Mouse (Mus musculus) embryonic facial prominence, embryonic 11.5 days (tissue): ENCODE data around the gene Shkbp1. TPM values are rescaled to one million over a fixed set of nuclear protein-coding genes. Genes with fewer than 3 reads are reported as not detected.
A peak's percentile ranks its signal among the peaks of the same experiment; 100 is the strongest.

Source experiments
- ATAC-seq: fragments of 200-750 bp; cut with Nextera tagmentation; replicated peaks from 2 replicates; pipeline ENCODE4 v1.8.0; 2017; ENCODE audit warnings: low read depth; ENCODE audit not compliant: insufficient number of reproducible peaks, low FRiP score, low TSS enrichment
- DNase-seq: peaks from one replicate; pipeline ENCODE4 v3.0.0-alpha.2; 2015; ENCODE audit warnings: low spot score
- H3K27ac ChIP-seq: fragments of 300-500 bp; sonication (generic); replicated peaks from 2 replicates; pipeline ENCODE4 v1.5.1; 2014; ENCODE audit warnings: mild to moderate bottlenecking, low read depth, low read length, control low read depth
- H3K27me3 ChIP-seq: fragments of 300-500 bp; sonication (generic); 2 replicates; pipeline ENCODE4 v1.6.1; 2014; ENCODE audit warnings: mild to moderate bottlenecking, low read length, moderate library complexity, mixed read lengths; ENCODE audit not compliant: control insufficient read depth, insufficient read depth
- H3K36me3 ChIP-seq: fragments of 300-500 bp; sonication (generic); replicated peaks from 2 replicates; pipeline ENCODE4 v1.6.1; 2014; ENCODE audit warnings: low read depth, mild to moderate bottlenecking, low read length, moderate library complexity, mixed read lengths; ENCODE audit not compliant: control insufficient read depth, insufficient read depth
- H3K4me1 ChIP-seq: fragments of 300-500 bp; sonication (generic); 2 replicates; pipeline ENCODE4 v1.6.1; 2014; ENCODE audit warnings: low read length, mixed read lengths; ENCODE audit not compliant: control insufficient read depth, insufficient read depth
- H3K4me2 ChIP-seq: fragments of 300-500 bp; sonication (generic); 2 replicates; pipeline ENCODE4 v1.6.1; 2014; ENCODE audit warnings: low read depth, mild to moderate bottlenecking, control low read depth, low read length, moderate library complexity
- H3K4me3 ChIP-seq: fragments of 300-500 bp; sonication (generic); 2 replicates; pipeline ENCODE4 v1.5.1; 2014; ENCODE audit warnings: low read depth, low read length, control low read depth
- H3K9ac ChIP-seq: fragments of 300-500 bp; sonication (generic); replicated peaks from 2 replicates; pipeline ENCODE4 v1.6.1; 2014; ENCODE audit warnings: mild to moderate bottlenecking, control low read depth, low read length
- H3K9me3 ChIP-seq: fragments of 300-500 bp; sonication (generic); replicated peaks from 2 replicates; pipeline ENCODE4 v1.6.1; 2016; ENCODE audit warnings: mild to moderate bottlenecking, low read length, inconsistent platforms, mixed read lengths; ENCODE audit not compliant: control insufficient read depth
- WGBS: fragments of 180-500 bp; shearing (Covaris S2); extraction: QIAGEN DNeasy Blood & Tissue Kit; methylation state at CpG from one replicate; pipeline ENCODE4 v1.1.7; 2014; 5-methylcytosine and 5-hydroxymethylcytosine counted together
- polyA plus RNA-seq: library from polyadenylated mRNA; unstranded; fragments of >200 nt; fragmentation: Nextera tagmentation; extraction: Ambion mirVana; gene quantifications from 2 replicates; pipeline ENCODE4 v1.2.1, GENCODE M21; 2014

Shkbp1 gene
- polyA plus RNA-seq, 1 experiment from 2014 or later: 50.2 TPM

DNA sequence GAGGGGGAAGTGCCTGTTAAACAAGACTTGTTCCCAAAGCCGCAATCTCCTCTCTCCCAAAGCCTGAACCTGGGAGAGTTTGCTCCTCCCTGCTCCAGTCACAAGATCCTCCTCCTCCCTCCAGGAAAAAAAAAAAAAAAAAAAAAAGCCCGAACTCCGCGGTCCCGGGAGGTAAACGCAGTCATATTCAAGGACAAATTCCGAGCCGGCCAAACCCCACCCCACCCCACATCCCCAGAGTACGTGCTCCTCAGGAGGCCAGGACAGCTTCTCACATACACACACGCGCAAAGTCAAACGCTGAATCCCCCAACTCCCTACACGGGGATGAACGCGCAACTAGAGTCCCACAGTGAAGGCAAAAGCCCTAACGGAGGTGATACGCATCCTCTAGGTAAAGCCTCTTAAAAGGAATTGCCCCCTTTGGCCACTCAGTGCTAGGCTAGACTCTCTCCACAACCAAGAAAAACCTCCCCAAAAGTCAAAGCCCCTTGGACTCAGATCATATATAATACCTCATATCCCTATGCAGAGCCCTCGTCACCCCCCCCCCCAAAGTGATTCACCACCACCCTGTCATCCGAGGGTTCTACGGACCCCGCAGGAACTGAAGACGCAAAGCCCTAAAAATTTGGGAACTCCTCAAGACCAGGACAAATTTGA lies 39.8 kb upstream of the Shkbp1 start:
- peak overlapping the region; percentile 48 for H3K4me3 ChIP-seq
- DNase-seq (no peak), ATAC-seq (0 out of 2 replicates have a peak, but pooled peaks have one; percentile 24)
- H3K27ac ChIP-seq: no peak overlapping the region
- H3K36me3 ChIP-seq: no peaks in the 10 kb centered on the region
- no peak overlapping the region for H3K4me2 ChIP-seq
- no peaks in the 10 kb centered on the region; the same call in 1 of the 2 replicates for H3K4me1 ChIP-seq
- H3K27me3 ChIP-seq: peaks cover 55% of the 10 kb centered on the region
- WGBS: 3% methylated on average over 22 of the region's 22 CpGs
- H3K9ac ChIP-seq: no peak overlapping the region
- no peaks in the 10 kb centered on the region for H3K9me3 ChIP-seq

DNA sequence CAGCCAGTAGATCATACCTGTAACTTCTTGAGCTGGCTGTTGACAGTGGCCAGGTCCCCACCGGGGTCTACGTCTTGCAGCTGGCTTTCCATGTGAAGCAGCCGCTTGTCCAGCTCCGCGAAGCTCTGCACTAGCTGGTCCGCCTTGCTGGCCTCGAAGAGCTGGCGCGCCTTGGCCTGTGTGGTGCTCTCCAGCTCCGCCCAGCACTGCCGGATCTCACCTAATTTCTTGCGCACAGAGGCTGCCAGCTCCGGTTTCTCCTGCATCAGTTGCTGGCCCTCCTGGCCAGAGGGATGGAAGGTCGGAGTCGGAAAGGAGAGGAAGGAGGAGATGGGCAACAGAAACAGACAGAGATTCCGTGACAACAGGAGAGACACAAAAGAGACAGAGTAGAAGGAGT lies 35.6 kb upstream of the Shkbp1 start:
- H3K9ac ChIP-seq: no peak overlapping the region
- ATAC-seq (no peak), DNase-seq (no peak)
- no peaks in the 10 kb centered on the region; the same call in 1 of the 2 replicates for H3K4me1 ChIP-seq
- H3K9me3 ChIP-seq: no peaks in the 10 kb centered on the region
- H3K27me3 ChIP-seq: peaks cover 33% of the 10 kb centered on the region
- no peak overlapping the region for H3K27ac ChIP-seq
- no peaks in the 10 kb centered on the region for H3K36me3 ChIP-seq
- 33% methylated on average over 16 of the region's 16 CpGs for WGBS
- H3K4me2 ChIP-seq: no peak overlapping the region
- no peak overlapping the region for H3K4me3 ChIP-seq

DNA sequence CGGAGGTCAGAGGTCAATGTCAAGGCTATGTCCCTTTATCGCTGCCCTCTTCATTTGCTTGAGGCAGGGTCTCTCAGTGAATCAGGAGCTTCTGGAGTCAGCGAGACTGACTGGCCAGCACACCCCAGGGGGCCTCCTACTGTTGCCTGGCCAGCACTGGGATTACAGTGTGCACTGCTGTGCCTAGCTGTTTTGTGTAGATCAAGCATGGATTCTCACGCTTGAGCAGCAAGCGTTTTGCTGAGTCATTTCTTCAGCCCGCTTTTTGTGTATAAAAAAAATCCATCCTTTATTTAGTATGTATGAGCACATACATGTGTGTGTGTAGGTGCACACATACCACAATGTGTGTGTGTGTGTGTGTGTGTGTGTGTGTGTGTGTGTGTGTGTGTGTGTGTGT lies 33.4 kb upstream of the Shkbp1 start:
- ATAC-seq (no peak), DNase-seq (no peak)
- Histone ChIP-seq H3K9ac (no peak overlapping the region), H3K27me3 (peaks cover 13% of the 10 kb centered on the region), H3K9me3 (no peaks in the 10 kb centered on the region), H3K27ac (no peak overlapping the region), H3K4me3 (no peak overlapping the region), H3K4me2 (no peak overlapping the region), H3K36me3 (no peaks in the 10 kb centered on the region), H3K4me1 (no peaks in the 10 kb centered on the region)
- WGBS: 68% methylated on average over 6 of the region's 6 CpGs

DNA sequence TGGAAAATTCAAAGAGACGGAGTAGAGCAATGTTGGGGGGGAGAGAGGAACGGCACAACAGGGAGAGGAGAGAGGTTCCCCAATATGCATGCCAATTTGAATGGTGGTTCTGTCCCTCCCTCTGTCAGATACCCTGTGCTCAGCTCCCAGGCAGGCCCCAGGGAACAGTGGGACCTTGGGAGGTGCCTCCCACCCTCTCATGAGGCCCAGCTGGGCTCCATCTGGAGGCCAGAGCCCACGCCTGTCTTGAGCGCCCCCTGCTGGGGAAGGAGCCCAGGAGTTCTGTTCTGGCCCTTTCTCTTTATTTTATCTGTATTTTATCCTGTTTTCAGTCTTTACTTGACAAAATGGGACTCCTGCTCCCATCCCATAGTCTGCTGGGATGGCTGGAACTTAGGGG lies 28.9 kb upstream of the Shkbp1 start:
- WGBS: 41% methylated on average over 4 of the region's 4 CpGs
- no peak overlapping the region for H3K27ac ChIP-seq
- no peaks in the 10 kb centered on the region for H3K36me3 ChIP-seq
- H3K9ac ChIP-seq: no peak overlapping the region
- H3K27me3 ChIP-seq: no peaks in the 10 kb centered on the region
- no peak for ATAC-seq
- DNase-seq: peak; percentile 76
- H3K4me3 ChIP-seq: no peak overlapping the region
- no peaks in the 10 kb centered on the region for H3K9me3 ChIP-seq
- no peaks in the 10 kb centered on the region for H3K4me1 ChIP-seq
- no peak overlapping the region for H3K4me2 ChIP-seq

DNA sequence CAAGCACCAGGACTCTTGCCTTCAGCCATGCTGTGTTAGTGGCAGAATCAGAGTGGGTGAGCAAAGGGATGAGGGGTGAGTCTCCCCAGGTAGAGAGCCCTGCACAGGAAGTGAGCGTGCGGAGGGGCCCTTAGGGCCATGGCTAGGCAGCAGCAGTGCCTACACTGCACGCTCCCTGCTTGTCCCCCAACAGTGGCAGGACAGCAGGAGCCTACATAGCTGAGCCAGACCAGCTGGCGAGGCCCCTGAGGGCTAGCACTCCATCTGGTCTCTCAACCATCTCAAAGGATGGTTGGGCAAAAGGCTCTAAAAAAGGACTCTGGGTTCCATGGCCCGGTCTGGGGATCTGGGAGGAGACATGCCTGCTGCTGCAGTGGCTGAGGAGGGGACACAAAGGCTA lies 28.3 kb upstream of the Shkbp1 start:
- ATAC-seq: no peak
- Histone ChIP-seq H3K9me3 (no peaks in the 10 kb centered on the region), H3K9ac (no peak overlapping the region), H3K27ac (no peak overlapping the region), H3K27me3 (no peaks in the 10 kb centered on the region), H3K4me3 (no peak overlapping the region), H3K4me2 (no peak overlapping the region), H3K4me1 (no peaks in the 10 kb centered on the region), H3K36me3 (no peaks in the 10 kb centered on the region)
- 71% methylated on average over 5 of the region's 5 CpGs for WGBS
- no peak for DNase-seq

DNA sequence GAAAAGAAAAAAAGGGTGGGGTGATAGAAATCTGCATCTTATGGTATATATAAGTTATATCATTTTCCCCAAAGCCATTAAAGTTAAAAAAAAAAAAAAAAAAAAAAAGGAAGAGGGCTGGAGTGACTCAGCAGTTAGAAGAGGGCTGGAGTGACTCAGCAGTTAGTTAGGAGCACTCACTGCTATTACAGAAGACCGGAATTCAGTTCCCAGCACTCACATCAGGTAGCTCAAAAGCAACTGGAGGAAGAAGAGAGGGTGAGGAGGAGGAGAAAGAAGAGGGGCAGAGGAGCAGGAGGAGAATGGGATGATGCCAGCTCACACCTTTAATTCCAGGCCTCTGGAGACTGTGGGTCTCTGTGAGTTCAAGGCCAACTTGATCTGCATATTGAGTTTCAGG lies 27.4 kb upstream of the Shkbp1 start:
- Histone ChIP-seq H3K9ac (no peak overlapping the region), H3K27me3 (no peaks in the 10 kb centered on the region), H3K27ac (no peak overlapping the region), H3K4me2 (no peak overlapping the region), H3K9me3 (no peaks in the 10 kb centered on the region), H3K4me1 (no peaks in the 10 kb centered on the region), H3K36me3 (no peaks in the 10 kb centered on the region), H3K4me3 (no peak overlapping the region)
- DNase-seq (no peak), ATAC-seq (no peak)
- 83% methylated on average over 1 of the region's 1 CpGs for WGBS

DNA sequence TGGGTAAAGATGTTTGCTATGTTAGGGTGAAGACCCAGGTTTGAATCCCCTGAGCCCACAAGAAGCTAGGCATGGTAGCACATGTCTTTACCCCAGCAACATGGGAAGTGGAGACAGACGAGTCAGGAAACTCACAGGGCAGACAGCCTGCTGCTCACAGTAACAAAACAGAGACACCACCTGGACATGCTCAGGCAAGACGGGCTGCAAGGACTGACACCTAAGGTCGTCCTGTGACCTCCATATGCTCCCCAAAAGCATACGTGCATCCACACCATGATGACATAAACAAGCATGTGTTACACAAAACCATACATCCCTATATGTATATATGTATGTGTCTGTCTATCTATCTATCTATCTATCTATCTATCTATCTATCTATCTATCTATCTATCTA lies 25.7 kb upstream of the Shkbp1 start:
- Histone ChIP-seq H3K36me3 (no peaks in the 10 kb centered on the region), H3K4me1 (no peaks in the 10 kb centered on the region), H3K27me3 (peaks cover 2% of the 10 kb centered on the region; the same call in 1 of the 2 replicates), H3K9ac (no peak overlapping the region), H3K4me3 (no peak overlapping the region), H3K27ac (no peak overlapping the region), H3K9me3 (no peaks in the 10 kb centered on the region), H3K4me2 (no peak overlapping the region)
- 55% methylated on average over 4 of the region's 4 CpGs for WGBS
- DNase-seq (no peak), ATAC-seq (no peak)

DNA sequence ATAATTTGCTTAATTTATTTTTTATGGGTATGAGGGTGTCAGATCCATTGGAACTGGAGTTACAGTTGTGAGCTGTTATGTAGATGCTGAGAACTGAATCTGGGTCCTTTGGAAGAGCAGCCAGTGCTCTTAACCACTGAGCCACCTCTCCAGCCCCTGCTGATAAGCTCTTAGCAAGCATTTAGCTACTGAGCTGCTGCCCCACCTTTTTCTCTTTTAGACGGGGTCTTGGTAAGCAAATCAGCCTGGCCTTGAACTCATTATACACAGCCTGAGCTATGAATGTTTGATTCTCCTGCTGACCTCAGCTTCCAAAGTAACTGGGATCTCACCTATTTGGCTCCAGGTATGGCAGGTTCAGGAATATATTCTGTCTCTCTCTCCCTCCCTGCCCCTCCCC lies 25.2 kb upstream of the Shkbp1 start:
- Histone ChIP-seq H3K27ac (no peak overlapping the region), H3K9ac (no peak overlapping the region), H3K36me3 (no peaks in the 10 kb centered on the region), H3K9me3 (no peaks in the 10 kb centered on the region), H3K27me3 (peaks cover 6% of the 10 kb centered on the region; the same call in 1 of the 2 replicates), H3K4me3 (no peak overlapping the region), H3K4me2 (no peak overlapping the region), H3K4me1 (no peaks in the 10 kb centered on the region)
- no peak for ATAC-seq
- 24% methylated on average over 1 of the region's 1 CpGs for WGBS
- DNase-seq: no peak
